Mouse (Mus musculus) liver, postnatal 0 days (tissue): ENCODE data around the gene Dock1.

Source experiments
- CTCF ChIP-seq: sonication (generic); IDR thresholded peaks from 2 replicates; pipeline ENCODE4 v1.5.1; 2016; ENCODE audit warnings: antibody characterized with exemption, low read depth
- EP300 ChIP-seq: IDR thresholded peaks from 2 replicates; pipeline ENCODE4 v1.6.1; 2016; ENCODE audit warnings: antibody characterized with exemption, low read depth, mild to moderate bottlenecking

- no peak for TF ChIP-seq CTCF
- TF ChIP-seq EP300 = no peak
Measured at GRCm38 (mm10) chr7:135150926-135151325, 480.5 kb downstream of the Dock1 start.
